Mouse (Mus musculus): Measurements from ENCODE around the gene Msh5. TPM values are rescaled to one million over a fixed set of nuclear protein-coding genes. Genes with fewer than 3 reads are reported as not detected.
"Not testable (repeated sequence)": the region's sequence is repeated elsewhere in the genome, so short reads cannot be mapped to it uniquely, and the experiment has no call there.

Gene Msh5
- total RNA-seq, 2 experiments from 2014 or later = 1.5 to 3.5 TPM

GRCm38 (mm10) chr17:35002153-35002865 lies 44.2 kb downstream of the Msh5 start:
- no peak for DNase-seq

DNA sequence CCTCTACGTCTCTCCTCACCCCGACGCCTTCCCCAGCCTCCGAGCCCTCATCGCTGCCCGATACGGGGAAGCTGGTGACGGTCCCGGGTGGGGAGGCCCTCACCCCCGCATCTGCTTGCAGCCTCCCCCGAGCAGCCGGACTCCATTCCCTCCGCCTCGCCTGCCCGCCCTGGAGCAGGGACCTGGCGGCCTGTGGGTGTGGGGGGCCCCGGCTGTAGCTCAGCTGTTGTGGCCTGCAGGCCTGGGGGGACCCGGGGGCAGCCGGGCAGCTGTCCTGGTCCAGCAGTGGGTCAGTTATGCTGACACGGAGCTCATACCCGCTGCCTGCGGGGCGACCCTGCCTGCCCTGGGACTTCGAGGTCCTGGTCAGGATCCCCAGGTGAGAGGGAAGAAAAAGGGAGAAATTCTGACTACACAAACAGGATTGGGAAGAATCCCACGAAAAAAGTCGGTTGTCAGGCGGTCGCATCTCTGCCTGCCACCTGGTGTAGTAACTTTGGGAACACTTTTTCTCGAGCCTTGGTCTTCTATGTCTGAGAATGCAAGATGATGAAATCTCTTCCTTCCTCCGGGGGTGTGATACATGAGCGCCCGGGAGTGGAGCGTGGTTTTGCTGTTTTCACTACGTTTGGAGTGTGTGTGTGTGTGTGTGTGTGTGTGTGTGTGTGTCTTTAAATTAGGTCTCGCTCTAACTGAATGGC lies 44.9 kb downstream of the Msh5 start:
- DNase-seq = peak; percentile 14

DNA sequence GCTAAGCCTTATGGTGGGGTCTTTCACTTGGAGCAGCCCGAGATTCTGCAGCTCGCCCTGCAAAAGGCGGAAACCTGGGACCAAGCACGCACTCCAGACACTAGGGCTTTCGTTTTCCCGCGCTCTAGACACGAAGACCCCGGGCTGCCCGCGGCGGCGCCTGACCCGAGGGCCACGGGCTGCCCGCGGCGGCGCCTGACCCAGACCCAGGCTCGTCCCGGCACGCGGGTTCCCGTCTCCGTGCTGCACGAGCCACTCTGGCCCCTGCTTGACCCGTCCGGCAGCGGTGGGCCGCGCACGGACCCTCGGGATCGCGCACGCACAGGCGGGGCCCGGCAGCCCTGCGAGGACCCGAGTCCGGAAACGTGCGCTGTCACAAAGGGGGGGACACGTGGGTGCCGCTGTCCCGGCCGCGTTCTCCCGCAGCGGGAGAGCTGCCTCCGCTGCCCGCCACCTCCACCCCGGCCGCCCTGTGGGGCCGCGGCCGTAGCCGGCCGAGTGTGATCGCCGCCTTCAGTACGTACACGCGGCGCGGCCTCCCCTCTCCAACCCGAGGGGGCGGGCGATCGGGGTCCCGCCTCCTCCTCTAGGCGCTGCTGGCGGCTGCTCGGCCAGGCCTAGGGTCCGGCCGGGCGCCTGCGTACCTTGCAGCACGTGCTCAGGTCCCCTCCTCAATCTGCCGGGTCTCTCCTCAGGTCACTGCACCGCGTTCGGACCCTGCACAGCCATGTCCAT lies 45.7 kb downstream of the Msh5 start, which contains the start of gene Vars:
TSS of gene Vars (plus strand) at position 271 of the 735 bp plus-strand sequence.
- peak; percentile 85 for DNase-seq

DNA sequence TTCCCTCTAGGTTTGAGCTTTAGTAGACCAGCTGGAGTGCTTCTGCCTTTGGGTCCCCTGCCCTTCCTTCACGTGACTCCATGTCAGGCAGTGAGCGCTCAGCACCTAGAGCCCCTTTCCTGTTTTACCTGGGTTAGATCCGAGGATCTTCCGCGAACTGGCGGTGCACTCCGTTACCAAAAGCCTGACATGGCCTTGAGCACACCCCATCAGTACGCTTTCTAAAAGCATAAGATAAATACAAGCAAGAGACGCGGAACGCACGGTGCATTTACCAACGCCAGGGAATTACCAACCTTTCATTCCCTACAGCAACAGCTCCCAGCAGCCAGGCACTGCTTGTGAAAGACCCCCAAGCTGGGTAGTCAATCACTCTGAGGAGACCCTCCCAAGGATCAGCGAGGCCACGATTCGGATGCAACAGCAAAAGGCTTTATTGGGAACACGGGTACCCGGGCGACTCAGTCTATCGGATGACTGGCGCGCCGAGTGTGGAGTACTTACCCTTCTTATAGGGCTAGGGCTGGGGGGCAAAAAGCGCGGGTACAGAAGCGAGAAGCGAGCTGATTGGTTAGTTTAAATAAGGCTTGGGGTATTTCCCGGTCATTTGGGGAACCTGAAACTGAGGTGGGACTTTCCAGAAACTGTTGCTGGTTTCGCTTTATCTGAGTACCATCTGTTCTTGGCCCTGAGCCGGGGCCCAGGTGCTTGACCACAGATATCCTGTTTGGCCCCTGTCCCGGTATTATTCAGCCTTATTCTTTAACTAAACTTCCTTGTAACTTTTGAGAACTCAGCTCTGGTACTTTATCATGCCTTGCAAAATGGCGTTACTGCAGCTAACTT lies 46.5 kb downstream of the Msh5 start:
- not testable (repeated sequence) for DNase-seq

DNA sequence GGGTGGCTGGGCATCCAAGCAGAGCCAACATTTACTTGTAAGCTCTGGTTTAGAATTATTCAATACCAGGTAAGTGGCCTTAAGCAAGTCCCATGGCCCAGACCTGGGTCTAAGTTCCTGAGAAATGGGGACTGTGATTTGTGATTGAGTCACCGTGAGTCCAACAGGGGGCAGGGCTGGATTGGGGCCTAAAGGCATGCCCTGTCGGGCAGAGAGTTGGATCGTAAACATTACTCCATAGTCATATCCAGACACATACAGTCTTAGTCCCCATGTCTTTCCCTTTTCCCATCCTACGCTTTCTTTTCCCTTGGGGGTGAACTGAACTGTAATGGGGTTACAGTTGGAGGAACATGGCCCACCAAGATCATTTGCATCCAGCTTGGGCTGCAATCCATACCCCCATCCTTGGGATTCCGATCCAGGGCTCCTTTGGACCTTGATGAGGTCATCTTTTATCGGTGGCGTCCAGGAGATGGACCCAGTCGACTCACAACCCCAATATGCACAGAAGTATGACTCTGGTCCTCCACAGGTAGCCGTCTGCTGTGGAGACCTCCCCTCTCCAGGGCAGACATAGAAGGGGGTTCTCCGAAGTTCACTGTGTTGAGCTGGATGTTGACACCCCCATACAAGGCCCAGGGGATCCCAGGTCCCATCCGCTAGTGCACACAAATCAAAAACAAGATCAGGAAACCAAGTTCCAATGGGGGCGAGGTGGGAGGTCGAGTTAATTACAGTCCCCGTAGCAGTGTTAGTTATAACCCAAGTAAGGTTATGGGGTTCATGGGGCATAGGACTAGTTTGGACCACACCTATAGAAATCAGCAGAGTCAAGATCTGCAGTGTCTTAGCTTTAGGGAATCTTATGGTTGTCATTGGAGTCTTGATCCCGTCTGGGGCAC lies 47.8 kb downstream of the Msh5 start:
- no peak for DNase-seq

- DNase-seq = no peak
Measured at GRCm38 (mm10) chr17:34997142-34997483, 49.4 kb downstream of the Msh5 start.

DNA sequence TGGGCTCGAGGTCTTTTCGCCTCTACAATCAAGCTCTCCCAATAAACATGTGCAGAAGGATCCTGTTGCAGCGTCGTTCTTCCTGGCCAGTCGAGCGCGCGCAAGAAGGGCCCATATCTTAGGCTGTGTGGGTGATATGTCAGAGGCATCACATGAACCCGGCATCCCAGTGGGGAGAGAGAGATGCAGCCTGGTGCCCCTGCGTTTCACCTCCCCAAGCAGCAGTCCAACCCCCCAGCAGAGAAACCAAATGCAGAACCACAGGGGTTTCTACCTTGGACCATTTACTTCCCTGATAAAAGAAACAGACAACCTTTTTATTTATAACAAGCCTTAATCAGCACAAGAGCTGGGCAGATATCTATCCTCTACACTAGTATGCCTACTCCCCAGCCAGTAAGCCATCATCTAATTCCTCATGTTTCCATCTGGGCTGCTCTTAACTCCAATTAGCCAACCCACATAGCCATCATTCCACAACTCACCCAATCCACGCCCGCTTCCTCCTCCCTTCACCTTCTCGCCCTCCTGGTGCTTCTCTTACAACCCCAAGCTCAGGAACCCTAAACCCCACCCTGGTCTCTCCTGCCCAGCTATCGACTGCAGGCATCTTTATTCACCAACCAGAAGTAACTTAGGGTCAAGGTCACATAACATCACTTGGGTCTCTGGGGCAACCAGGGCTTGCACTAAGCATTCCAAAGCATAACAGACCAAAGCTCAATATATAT lies 50.0 kb downstream of the Msh5 start:
- DNase-seq = no peak

DNA sequence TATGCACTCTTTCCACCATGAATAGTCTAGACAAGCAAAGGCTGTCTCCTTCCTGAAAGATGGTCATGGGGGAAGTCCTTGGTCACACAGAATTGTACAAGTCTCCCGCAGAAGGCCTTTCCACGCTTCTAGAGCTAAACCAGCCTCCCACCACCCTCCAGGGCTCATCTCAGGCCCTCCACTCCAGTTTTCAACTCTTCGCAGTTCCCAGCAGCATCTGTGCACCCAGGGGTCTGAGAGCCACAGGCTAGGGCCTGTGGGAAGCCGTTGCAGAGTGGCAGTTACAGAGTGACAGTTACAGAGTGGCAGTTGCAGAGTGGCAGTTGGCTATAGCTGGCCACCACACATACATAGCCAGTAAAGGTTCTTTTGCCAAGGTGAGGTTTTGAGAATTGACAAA lies 50.6 kb downstream of the Msh5 start:
- DNase-seq = not testable (repeated sequence)

- DNase-seq = not testable (repeated sequence)
Measured at GRCm38 (mm10) chr17:34995192-34995591, 51.4 kb downstream of the Msh5 start.

DNA sequence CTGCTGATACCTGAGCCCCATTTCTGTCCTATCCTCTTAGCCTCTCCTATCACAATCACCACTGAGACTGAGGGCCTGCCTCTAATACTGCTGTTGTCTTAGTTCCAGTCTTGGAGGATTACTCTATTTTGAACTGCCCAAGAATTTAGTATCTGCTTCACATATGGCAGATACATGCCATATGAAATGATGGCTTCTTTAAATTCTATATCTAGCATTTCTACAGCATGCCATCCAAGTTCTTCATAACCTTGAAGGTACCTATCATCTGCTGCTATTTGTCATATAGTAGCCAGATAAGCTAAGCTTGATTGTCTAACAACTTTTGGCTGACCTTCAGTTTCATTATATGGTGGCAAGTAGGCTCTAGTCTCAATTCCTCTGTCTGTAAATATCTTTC lies 51.8 kb downstream of the Msh5 start:
- no peak for DNase-seq

DNA sequence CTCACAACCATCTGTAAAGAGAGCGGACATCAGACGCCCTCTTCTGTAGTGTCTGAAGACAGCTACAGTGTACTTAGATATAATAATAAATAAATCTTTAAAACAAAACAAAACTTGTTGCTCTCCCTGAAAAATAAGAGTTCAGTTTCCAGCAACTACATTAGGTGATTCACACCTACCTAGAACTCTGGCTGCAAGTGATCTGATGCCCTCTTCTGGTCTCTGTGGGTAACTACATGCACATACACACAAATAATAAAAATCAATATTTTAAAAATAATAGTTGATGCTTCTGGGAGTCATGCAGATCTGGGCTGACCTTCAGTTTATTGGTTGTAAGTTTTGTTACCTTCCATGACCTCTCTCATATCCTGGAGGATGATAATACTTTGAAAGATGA lies 62.3 kb downstream of the Msh5 start:
- no peak for DNase-seq

DNA sequence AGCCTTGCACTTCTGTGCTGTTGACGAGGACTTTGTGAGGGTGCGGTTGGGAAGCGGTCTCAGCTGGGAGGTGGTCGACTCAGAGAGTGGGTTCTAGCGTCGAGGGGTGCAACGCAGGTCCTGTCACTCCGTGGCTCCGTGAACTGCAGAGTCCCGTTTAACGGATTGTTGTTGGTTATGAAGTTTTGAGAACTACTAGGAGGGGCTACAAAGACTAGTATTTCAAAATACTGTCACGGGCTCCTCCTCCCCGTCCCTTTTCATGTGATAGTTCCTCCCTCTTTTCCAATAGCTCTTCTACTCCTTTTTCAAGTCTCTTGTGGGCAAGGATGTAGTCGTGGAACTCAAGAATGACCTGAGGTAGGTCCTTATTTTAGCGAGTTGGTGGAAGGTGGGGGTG lies 64.2 kb downstream of the Msh5 start:
- no peak for DNase-seq

DNA sequence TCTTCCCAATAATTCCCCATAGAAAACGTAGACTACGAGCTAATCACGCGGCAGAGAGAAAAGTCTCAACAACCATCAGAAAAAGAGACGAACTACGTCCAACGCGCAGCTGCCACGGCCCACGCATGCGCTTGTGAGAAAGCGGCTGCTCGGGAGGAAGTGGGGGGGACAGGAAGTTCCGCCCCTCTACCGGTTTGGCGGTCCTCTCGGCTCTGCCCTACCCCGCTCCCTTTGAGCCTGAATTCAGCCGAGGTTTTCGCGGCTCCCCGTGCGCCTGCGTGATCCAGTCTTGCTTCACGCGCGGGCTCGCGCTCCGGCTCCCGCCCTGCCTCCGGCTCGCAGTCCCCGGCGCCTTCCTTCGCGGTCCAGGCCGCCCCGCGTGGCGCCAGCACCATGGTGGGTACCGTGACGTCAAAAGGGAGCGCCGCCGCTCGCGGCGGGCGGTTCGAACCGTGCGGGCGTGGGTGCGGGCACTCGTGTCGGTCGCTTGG lies 64.8 kb downstream of the Msh5 start, which contains the start of gene Lsm2:
TSS of gene Lsm2 (plus strand) at position 173 of the 491 bp plus-strand sequence.
- peak; percentile 85 for DNase-seq

DNA sequence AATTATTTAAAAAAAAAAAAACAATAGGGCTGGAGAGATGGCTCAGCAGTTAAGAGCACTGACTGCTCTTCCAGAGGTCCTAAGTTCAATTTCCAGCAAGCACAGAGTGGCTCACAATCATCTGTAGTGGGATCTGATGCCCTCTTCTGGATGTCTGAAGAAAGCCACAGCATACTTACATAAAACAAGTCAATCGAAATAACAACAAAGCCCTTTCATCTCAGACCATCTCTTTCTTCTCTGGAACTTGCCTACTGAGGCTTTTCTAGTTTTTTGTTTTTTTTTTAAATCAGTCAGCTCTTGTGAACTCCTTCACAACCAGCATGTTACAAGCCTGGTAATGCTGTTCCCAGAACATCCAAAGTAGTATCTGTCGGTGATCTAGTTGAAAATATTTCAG lies 65.9 kb downstream of the Msh5 start:
- DNase-seq = no peak

DNA sequence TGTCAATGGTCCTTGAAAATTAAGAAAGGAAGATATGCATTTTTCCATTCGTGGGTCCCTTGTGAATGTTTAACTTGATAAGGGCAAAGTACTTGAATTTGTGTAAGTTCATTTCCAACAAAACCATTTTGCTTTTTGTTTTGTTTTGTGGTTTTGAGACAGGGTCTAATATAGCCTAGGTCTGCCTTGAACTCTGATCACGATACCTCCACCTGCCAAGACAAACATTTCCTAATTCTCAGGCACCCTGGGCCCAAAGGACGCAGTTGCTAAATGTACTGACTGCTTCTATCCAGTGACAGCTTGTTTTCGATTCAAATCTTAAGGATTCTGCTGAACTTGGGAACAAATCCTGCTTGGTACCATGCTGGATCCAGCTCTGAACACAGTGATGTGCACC lies 66.9 kb downstream of the Msh5 start:
- DNase-seq = no peak

Other genes starting within 250 kb of the Msh5 start
- gene Cyp21a1, start 242.2 kb downstream of the Msh5 start, total RNA-seq (2021) = under 1 TPM; 0.31 to 0.36 TPM
- 1 to 10 TPM; 8.9 to 9.0 TPM for gene Stk19, start 209.8 kb downstream of the Msh5 start, total RNA-seq (2021)
- gene Dxo, start 209.7 kb downstream of the Msh5 start, total RNA-seq (2021) = 10 to 100 TPM; 12.3 to 15.3 TPM
- gene Skiv2l, start 196.5 kb downstream of the Msh5 start, total RNA-seq (2021) = 10 to 100 TPM; 19.6 to 22.2 TPM
- gene Nelfe, start 196.4 kb downstream of the Msh5 start, total RNA-seq (2021) = 10 to 100 TPM; 13.7 to 17.3 TPM
- gene Cfb, start 184.2 kb downstream of the Msh5 start, total RNA-seq (2021) = 1 to 10 TPM; 1.9 to 4.1 TPM
- 1 to 10 TPM; 4.6 to 7.3 TPM for gene Zbtb12, start 167.3 kb downstream of the Msh5 start, total RNA-seq (2021)
- gene Gm20547, start 164.7 kb downstream of the Msh5 start, total RNA-seq (2021) = not detected
- gene C2, start 148.5 kb downstream of the Msh5 start, total RNA-seq (2021) = 1 to 10 TPM; 4.3 to 5.6 TPM
- gene Ehmt2, start 148.3 kb downstream of the Msh5 start, total RNA-seq (2021) = 10 to 100 TPM; 40.9 to 53.7 TPM
- gene Slc44a4, start 132.3 kb downstream of the Msh5 start, total RNA-seq (2021) = not detected
- gene Neu1, start 115.5 kb downstream of the Msh5 start, total RNA-seq (2021) = 1 to 10 TPM; 8.3 to 8.9 TPM
- gene Hspa1b, start 87.5 kb downstream of the Msh5 start, total RNA-seq (2021) = 1 to 10 TPM; 2.2 to 4.3 TPM
- not detected for gene Gm20481, start 76.8 kb downstream of the Msh5 start, total RNA-seq (2021)
- gene Hspa1a, start 74.6 kb downstream of the Msh5 start, total RNA-seq (2021) = 1 to 10 TPM; 3.8 to 6.4 TPM
- 1 to 10 TPM; 6.2 to 9.9 TPM for gene Hspa1l, start 74.0 kb downstream of the Msh5 start, total RNA-seq (2021)
- gene Lsm2, start 64.9 kb downstream of the Msh5 start, total RNA-seq (2021) = 10 to 100 TPM; 24.7 to 28.2 TPM
- gene Vars, start 45.8 kb downstream of the Msh5 start, total RNA-seq (2021) = 10 to 100 TPM; 31.4 to 40.7 TPM
- 1 to 10 TPM; 2.0 to 2.5 TPM for gene Vwa7, start 30.2 kb downstream of the Msh5 start, total RNA-seq (2021)
- gene Sapcd1, start 18.7 kb downstream of the Msh5 start, total RNA-seq (2021) = 1 to 10 TPM; 2.8 to 3.1 TPM
- 10 to 100 TPM; 39.2 to 50.5 TPM for gene Clic1, start 3.2 kb upstream of the Msh5 start, total RNA-seq (2021)
- gene Ddah2, start 12.3 kb upstream of the Msh5 start, total RNA-seq (2021) = 10 to 100 TPM; 45.3 to 51.9 TPM
- gene Ly6g6c, start 18.6 kb upstream of the Msh5 start, total RNA-seq (2021) = not detected
- gene Mpig6b, start 19.4 kb upstream of the Msh5 start, total RNA-seq (2021) = under 1 TPM in 1 of 2 experiments, not detected in 1; 0.20 TPM
- gene Ly6g6e, start 30.2 kb upstream of the Msh5 start, total RNA-seq (2021) = not detected
- gene Ly6g6d, start 31.3 kb upstream of the Msh5 start, total RNA-seq (2021) = under 1 TPM in 1 of 2 experiments, not detected in 1; 0.97 TPM
- gene Ly6g6f, start 38.9 kb upstream of the Msh5 start, total RNA-seq (2021) = under 1 TPM in 1 of 2 experiments, not detected in 1; 0.23 TPM
- gene Abhd16a, start 42.5 kb upstream of the Msh5 start, total RNA-seq (2021) = 10 to 100 TPM; 59.1 to 65.0 TPM
- gene Ly6g5c, start 61.5 kb upstream of the Msh5 start, total RNA-seq (2021) = not detected
- gene Ly6g5b, start 68.7 kb upstream of the Msh5 start, total RNA-seq (2021) = under 1 TPM in 1 of 2 experiments, not detected in 1; 0.34 TPM
- gene Gpank1, start 74.7 kb upstream of the Msh5 start, total RNA-seq (2021) = 1 to 10 TPM; 4.9 to 6.3 TPM
- 100 to 1,000 TPM; 165 to 166 TPM for gene Csnk2b, start 75.3 kb upstream of the Msh5 start, total RNA-seq (2021)
- 10 to 100 TPM; 11.8 to 18.8 TPM for gene D17H6S53E, start 79.6 kb upstream of the Msh5 start, total RNA-seq (2021)
- not detected for gene Apom, start 85.3 kb upstream of the Msh5 start, total RNA-seq (2021)
- gene Bag6, start 88.4 kb upstream of the Msh5 start, total RNA-seq (2021) = 100 to 1,000 TPM; 217 to 220 TPM
- gene Prrc2a, start 118.2 kb upstream of the Msh5 start, total RNA-seq (2021) = 100 to 1,000 TPM; 128 to 149 TPM
- 1 to 10 TPM; 2.4 to 2.6 TPM for gene Aif1, start 129.3 kb upstream of the Msh5 start, total RNA-seq (2021)
- 1 to 10 TPM; 4.6 to 5.3 TPM for gene Lst1, start 141.7 kb upstream of the Msh5 start, total RNA-seq (2021)
- gene Ltb, start 147.7 kb upstream of the Msh5 start, total RNA-seq (2021) = under 1 TPM; 0.68 to 0.75 TPM
- under 1 TPM; 0.23 to 0.99 TPM for gene Tnf, start 155.3 kb upstream of the Msh5 start, total RNA-seq (2021)
- gene Lta, start 158.6 kb upstream of the Msh5 start, total RNA-seq (2021) = under 1 TPM in 1 of 2 experiments, not detected in 1; 0.16 TPM
- not detected for gene Gm16181, start 174.1 kb upstream of the Msh5 start, total RNA-seq (2021)
- 1 to 10 TPM; 2.1 to 3.3 TPM for gene Atp6v1g2, start 186.9 kb upstream of the Msh5 start, total RNA-seq (2021)
- 10 to 100 TPM in 1 of 2 experiments, 1 to 10 TPM in 1; 9.9 to 11.1 TPM for gene Nfkbil1, start 189.0 kb upstream of the Msh5 start, total RNA-seq (2021)
- gene Ddx39b, start 195.0 kb upstream of the Msh5 start, total RNA-seq (2021) = 100 to 1,000 TPM; 147 to 169 TPM
- 10 to 100 TPM; 39.3 to 47.2 TPM for gene H2-D1, start 216.0 kb upstream of the Msh5 start, total RNA-seq (2021)